Mouse (Mus musculus) lung, embryonic 14.5 days (tissue): ENCODE measurements at regions not wholly inside any gene's neighbourhood (a gene's known extent, or its start where the extent isn't known, plus 50 kb on each side); places are given as distances from the start of the nearest gene placed in this dataset.

Experiments
- ATAC-seq: fragments of 200-750 bp; cut with Nextera tagmentation; 2 replicates; pipeline ENCODE4 v1.8.0; 2017; ENCODE audit warnings: mild to moderate bottlenecking, moderate TSS enrichment, moderate library complexity; ENCODE audit not compliant: insufficient read depth
- DNase-seq: peaks from one replicate; pipeline ENCODE4 v3.0.0-alpha.2; 2015
- H3K27ac ChIP-seq: fragments of 300-500 bp; sonication (generic); 2 replicates; pipeline ENCODE4 v1.5.1; 2014; ENCODE audit warnings: low read depth, mild to moderate bottlenecking, moderate library complexity
- H3K27me3 ChIP-seq: fragments of 300-500 bp; sonication (generic); 2 replicates; pipeline ENCODE4 v1.6.1; 2014; ENCODE audit warnings: low read length, control low read depth; ENCODE audit not compliant: insufficient read depth
- H3K36me3 ChIP-seq: fragments of 300-500 bp; sonication (generic); 2 replicates; pipeline ENCODE4 v1.6.1; 2014; ENCODE audit warnings: control low read depth; ENCODE audit not compliant: insufficient read depth
- H3K4me1 ChIP-seq: fragments of 300-500 bp; sonication (generic); 2 replicates; pipeline ENCODE4 v1.6.1; 2014; ENCODE audit warnings: antibody characterized with exemption, control low read depth; ENCODE audit not compliant: insufficient read depth
- H3K4me2 ChIP-seq: fragments of 300-500 bp; sonication (generic); 2 replicates; pipeline ENCODE4 v1.6.1; 2014; ENCODE audit warnings: mild to moderate bottlenecking
- H3K4me3 ChIP-seq: fragments of 300-500 bp; sonication (generic); 2 replicates; pipeline ENCODE4 v1.5.1; 2014; ENCODE audit warnings: low read depth, low read length
- H3K9ac ChIP-seq: fragments of 300-500 bp; sonication (generic); 2 replicates; pipeline ENCODE4 v1.6.1; 2014
- H3K9me3 ChIP-seq: fragments of 300-500 bp; sonication (generic); 2 replicates; pipeline ENCODE4 v1.6.1; 2016; ENCODE audit warnings: low read depth, low read length, control low read depth
- CTCF ChIP-seq: IDR thresholded peaks from 2 replicates; pipeline ENCODE4 v1.5.1; 2016; ENCODE audit warnings: antibody characterized with exemption, low read depth
- WGBS: fragments of 180-500 bp; shearing (Covaris S2); extraction: QIAGEN DNeasy Blood & Tissue Kit; methylation state at CpG from one replicate; pipeline ENCODE4 v1.1.7; 2014; 5-methylcytosine and 5-hydroxymethylcytosine counted together

GRCm38 (mm10) chr8:36318396-36318795, 552.8 kb downstream of the Gm19410 start:
- no peak for TF ChIP-seq CTCF
- no peak for ATAC-seq
- Histone ChIP-seq H3K27me3 (no peaks in the 10 kb centered on the region), H3K4me1 (no peaks in the 10 kb centered on the region), H3K9me3 (no peaks in the 10 kb centered on the region), H3K4me3 (no peak overlapping the region), H3K9ac (no peak overlapping the region), H3K4me2 (no peak overlapping the region), H3K36me3 (no peaks in the 10 kb centered on the region), H3K27ac (no peak overlapping the region)
- 83% methylated on average over 2 of the region's 2 CpGs for WGBS
- no peak for DNase-seq

GRCm38 (mm10) chr8:36318884-36319283, 553.3 kb downstream of the Gm19410 start:
- H3K9me3 ChIP-seq, result no peaks in the 10 kb centered on the region
- no peak for ATAC-seq
- H3K4me3 ChIP-seq, result no peak overlapping the region
- no peak for TF ChIP-seq CTCF
- 56% methylated on average over 5 of the region's 5 CpGs for WGBS
- H3K9ac ChIP-seq, result no peak overlapping the region
- no peaks in the 10 kb centered on the region for H3K36me3 ChIP-seq
- no peaks in the 10 kb centered on the region for H3K27me3 ChIP-seq
- no peaks in the 10 kb centered on the region for H3K4me1 ChIP-seq
- H3K27ac ChIP-seq, result no peak overlapping the region
- DNase-seq, result no peak
- H3K4me2 ChIP-seq, result no peak overlapping the region

GRCm38 (mm10) chr8:36319314-36319959, 553.8 kb downstream of the Gm19410 start:
- no peak for TF ChIP-seq CTCF
- H3K4me3 ChIP-seq, result no peak overlapping the region

GRCm38 (mm10) chr8:36322125-36322524, 556.5 kb downstream of the Gm19410 start:
- Histone ChIP-seq H3K9ac (no peak overlapping the region), H3K4me3 (no peak overlapping the region), H3K4me2 (no peak overlapping the region), H3K36me3 (no peaks in the 10 kb centered on the region), H3K27me3 (no peaks in the 10 kb centered on the region), H3K27ac (no peak overlapping the region), H3K4me1 (no peaks in the 10 kb centered on the region), H3K9me3 (no peaks in the 10 kb centered on the region)
- DNase-seq (no peak), ATAC-seq (no peak)
- 59% methylated on average over 8 of the region's 8 CpGs for WGBS
- no peak for TF ChIP-seq CTCF

More at GRCm38 (mm10) chr8:36319314-36319959, 553.8 kb downstream of the Gm19410 start:
- Histone ChIP-seq H3K27me3 (no peaks in the 10 kb centered on the region), H3K27ac (no peak overlapping the region), H3K4me1 (no peaks in the 10 kb centered on the region), H3K9me3 (no peaks in the 10 kb centered on the region), H3K4me2 (no peak overlapping the region), H3K9ac (no peak overlapping the region), H3K36me3 (no peaks in the 10 kb centered on the region)
- ATAC-seq (no peak), DNase-seq (no peak)
- 44% methylated on average over 7 of the region's 7 CpGs for WGBS

- H3K27ac ChIP-seq, result no peak overlapping the region
- H3K4me2 ChIP-seq, result no peak overlapping the region
- no peak for DNase-seq
- ATAC-seq, result no peak
- 50% methylated on average over 7 of the region's 7 CpGs for WGBS
- H3K4me1 ChIP-seq, result no peaks in the 10 kb centered on the region
- H3K4me3 ChIP-seq, result no peak overlapping the region
- no peak overlapping the region for H3K9ac ChIP-seq
- no peaks in the 10 kb centered on the region for H3K9me3 ChIP-seq
- no peaks in the 10 kb centered on the region for H3K27me3 ChIP-seq
- no peaks in the 10 kb centered on the region for H3K36me3 ChIP-seq
- no peak for TF ChIP-seq CTCF
Observed at GRCm38 (mm10) chr8:36322578-36322977, 557.0 kb downstream of the Gm19410 start.

GRCm38 (mm10) chr8:36338628-36339027, 573.0 kb downstream of the Gm19410 start:
- H3K27me3 ChIP-seq, result no peaks in the 10 kb centered on the region
- H3K27ac ChIP-seq, result no peak overlapping the region
- H3K4me3 ChIP-seq, result no peak overlapping the region
- no peak overlapping the region for H3K4me2 ChIP-seq
- no peak for TF ChIP-seq CTCF
- no peaks in the 10 kb centered on the region for H3K36me3 ChIP-seq
- ATAC-seq (no peak), DNase-seq (no peak)
- no peak overlapping the region for H3K9ac ChIP-seq
- H3K4me1 ChIP-seq, result no peaks in the 10 kb centered on the region
- 82% methylated on average over 5 of the region's 5 CpGs for WGBS
- H3K9me3 ChIP-seq, result no peaks in the 10 kb centered on the region

GRCm38 (mm10) chr8:36339449-36339848, 573.9 kb downstream of the Gm19410 start:
- Histone ChIP-seq H3K27me3 (no peaks in the 10 kb centered on the region), H3K9me3 (no peaks in the 10 kb centered on the region), H3K36me3 (no peaks in the 10 kb centered on the region), H3K4me1 (no peaks in the 10 kb centered on the region), H3K4me3 (no peak overlapping the region), H3K27ac (no peak overlapping the region), H3K9ac (no peak overlapping the region), H3K4me2 (no peak overlapping the region)
- WGBS, result 88% methylated on average over 6 of the region's 6 CpGs
- no peak for TF ChIP-seq CTCF
- ATAC-seq (no peak), DNase-seq (no peak)

- Histone ChIP-seq H3K27me3 (no peaks in the 10 kb centered on the region), H3K36me3 (no peaks in the 10 kb centered on the region), H3K9me3 (no peaks in the 10 kb centered on the region), H3K4me3 (no peak overlapping the region), H3K4me2 (no peak overlapping the region), H3K4me1 (no peaks in the 10 kb centered on the region), H3K9ac (no peak overlapping the region), H3K27ac (no peak overlapping the region)
- WGBS, result 64% methylated on average over 3 of the region's 3 CpGs
- TF ChIP-seq CTCF, result no peak
- no peak for DNase-seq
- no peak for ATAC-seq
Observed at GRCm38 (mm10) chr8:36340454-36340853, 574.9 kb downstream of the Gm19410 start.
